ENCODE assay signal across 16 mouse cellular contexts in genomic region chr12:85140036-85140701, GRCm38 (mm10). TPM values are rescaled to one million over a fixed set of nuclear protein-coding genes. Genes with fewer than 3 reads are reported as not detected.
DNase-seq lines count a peak whose midpoint lies in the region; ATAC-seq and TF ChIP-seq lines count a peak whose summit lies in the region.
"Had no signal": no experiment of that assay in that cellular context is flagged by ENCODE, and none has a peak within 500 bp of the region (broad histone marks: within the 10 kb centered on the region; RNA-seq: fewer than 3 reads in every experiment).

No protein-coding gene starts in this region.

- no peaks in the 10 kb centered on the region for H3K9me3 ChIP-seq in heart, embryonic 12.5 days (replicated peaks)
- H3K9me3 ChIP-seq in lung, embryonic 14.5 days (ENCODE audit: low read depth, low read length), result no peaks in the 10 kb centered on the region
- no peaks in the 10 kb centered on the region for H3K9me3 ChIP-seq in lung, postnatal 0 days (ENCODE audit: low read length)
- no peaks in the 10 kb centered on the region for H3K9me3 ChIP-seq in forebrain, embryonic 16.5 days (ENCODE audit: control insufficient read depth, low read length)
- H3K9me3 ChIP-seq: liver, embryonic 13.5 days; neural tube, embryonic 13.5 days had no signal

- DNase-seq in heart, adult 8-10 months (ENCODE audit: low spot score), result no peak
- DNase-seq in lung, embryonic 14.5 days, result no peak
- no peak for DNase-seq in lung, postnatal 0 days (ENCODE audit: low spot score)
- peak; percentile 25 for DNase-seq in c-Kit-positive CD71-positive TER-119-negative erythroid progenitor cells, embryonic 14.5 days (ENCODE audit: low read depth)
- peak; percentile 41 to 65 for DNase-seq in thymus, postnatal 36 days
- DNase-seq in embryo, embryonic 10.5 days (ENCODE audit: low spot score), result no peak
- DNase-seq: adrenal gland, postnatal 14 days; kidney, postnatal 25 days; layer of hippocampus, postnatal 36 days; liver, embryonic 13.5 days; lung, postnatal 4 days had no signal

- TF ChIP-seq EP300 in lung, postnatal 0 days (IDR thresholded peaks at IDR 0.05), result no peak

- no peak overlapping the region for H3K4me3 ChIP-seq in heart, embryonic 12.5 days
- no peak overlapping the region for H3K4me3 ChIP-seq in lung, embryonic 14.5 days (ENCODE audit: low read depth, low read length)
- H3K4me3 ChIP-seq in lung, postnatal 0 days (ENCODE audit: low read depth, low read length), result no peak overlapping the region
- no peak overlapping the region for H3K4me3 ChIP-seq in forebrain, embryonic 16.5 days (replicated peaks; ENCODE audit: low read length)
- H3K4me3 ChIP-seq: heart, adult 2 months; liver, embryonic 13.5 days; neural tube, embryonic 13.5 days had no signal

- 29% methylated on average over 18 of the region's 18 CpGs for WGBS in heart, embryonic 12.5 days
- 35% methylated on average over 18 of the region's 18 CpGs for WGBS in lung, embryonic 14.5 days
- 40% methylated on average over 18 of the region's 18 CpGs for WGBS in lung, postnatal 0 days
- 57% methylated on average over 18 of the region's 18 CpGs for WGBS in forebrain, embryonic 16.5 days

- H3K36me3 ChIP-seq in heart, embryonic 12.5 days, result peaks cover 7% of the 10 kb centered on the region
- H3K36me3 ChIP-seq in lung, embryonic 14.5 days (ENCODE audit: insufficient read depth), result 0 out of 2 replicates have a peak, but pooled peaks cover 2% of the 10 kb centered on the region
- no peaks in the 10 kb centered on the region for H3K36me3 ChIP-seq in lung, postnatal 0 days (ENCODE audit: insufficient read depth, low read length)
- H3K36me3 ChIP-seq in forebrain, embryonic 16.5 days (ENCODE audit: control insufficient read depth, insufficient read depth), result 0 out of 2 replicates have a peak, but pooled peaks cover 3% of the 10 kb centered on the region

- peaks cover 12% of the 10 kb centered on the region for H3K4me1 ChIP-seq in heart, embryonic 12.5 days (replicated peaks)
- H3K4me1 ChIP-seq in lung, embryonic 14.5 days (ENCODE audit: insufficient read depth), result peaks cover 2% of the 10 kb centered on the region; the same call in 1 of the 2 replicates
- H3K4me1 ChIP-seq in lung, postnatal 0 days (ENCODE audit: insufficient read depth, low read depth, low read length), result no peaks in the 10 kb centered on the region; the same call in 1 of the 2 replicates
- no peaks in the 10 kb centered on the region for H3K4me1 ChIP-seq in forebrain, embryonic 16.5 days (replicated peaks; ENCODE audit: control insufficient read depth, insufficient read depth, low read length)
- H3K4me1 ChIP-seq: neural tube, embryonic 13.5 days had no signal

- peak overlapping the region; percentile 23 for H3K4me2 ChIP-seq in heart, embryonic 12.5 days
- H3K4me2 ChIP-seq in lung, embryonic 14.5 days, result 0 out of 2 replicates have a peak overlapping the region, but pooled peaks have one; percentile 23
- H3K4me2 ChIP-seq in lung, postnatal 0 days (replicated peaks; ENCODE audit: low read depth, low read length), result no peak overlapping the region
- H3K4me2 ChIP-seq in forebrain, embryonic 16.5 days (ENCODE audit: low read length), result no peak overlapping the region
- H3K4me2 ChIP-seq: liver, embryonic 13.5 days; neural tube, embryonic 13.5 days had no signal

- TF ChIP-seq CTCF in lung, embryonic 14.5 days (IDR thresholded peaks at IDR 0.05; ENCODE audit: low read depth), result no peak
- TF ChIP-seq CTCF in lung, postnatal 0 days (IDR thresholded peaks at IDR 0.05), result no peak

- no peak for ATAC-seq in heart, embryonic 12.5 days (ENCODE audit: insufficient number of reproducible peaks, low FRiP score)
- ATAC-seq in lung, embryonic 14.5 days (ENCODE audit: insufficient read depth), result no peak
- ATAC-seq in lung, postnatal 0 days, result no peak
- ATAC-seq in forebrain, embryonic 16.5 days, result no peak

- no peak overlapping the region for H3K9ac ChIP-seq in heart, embryonic 12.5 days
- no peak overlapping the region for H3K9ac ChIP-seq in lung, embryonic 14.5 days
- no peak overlapping the region for H3K9ac ChIP-seq in lung, postnatal 0 days (replicated peaks; ENCODE audit: low read depth)
- no peak overlapping the region for H3K9ac ChIP-seq in forebrain, embryonic 16.5 days (replicated peaks; ENCODE audit: low read depth, low read length)
- H3K9ac ChIP-seq: liver, embryonic 13.5 days; neural tube, embryonic 13.5 days had no signal

- peaks cover 33% of the 10 kb centered on the region for H3K27me3 ChIP-seq in heart, embryonic 12.5 days (replicated peaks)
- H3K27me3 ChIP-seq in lung, embryonic 14.5 days (ENCODE audit: insufficient read depth, low read length), result 0 out of 2 replicates have a peak, but pooled peaks cover 4% of the 10 kb centered on the region
- H3K27me3 ChIP-seq in lung, postnatal 0 days (replicated peaks; ENCODE audit: insufficient read depth, low read length), result no peaks in the 10 kb centered on the region
- H3K27me3 ChIP-seq in forebrain, embryonic 16.5 days (replicated peaks; ENCODE audit: control insufficient read depth, insufficient read depth, low read length), result no peaks in the 10 kb centered on the region

- H3K27ac ChIP-seq in heart, embryonic 12.5 days (ENCODE audit: poor library complexity, severe bottlenecking), result no peak overlapping the region
- no peak overlapping the region for H3K27ac ChIP-seq in lung, embryonic 14.5 days (ENCODE audit: low read depth)
- H3K27ac ChIP-seq in lung, postnatal 0 days (ENCODE audit: low read length), result no peak overlapping the region
- H3K27ac ChIP-seq in forebrain, embryonic 16.5 days (ENCODE audit: low read length), result no peak overlapping the region
- H3K27ac ChIP-seq: heart, adult 2 months; liver, embryonic 13.5 days; neural tube, embryonic 13.5 days had no signal

RNA-seq across cellular contexts. Expression of gene Rps6kl1, which starts 10.9 kb away (rescaled TPM):
- 1.2 and 1.6 TPM in 2 replicates for polyA plus RNA-seq in heart, embryonic 12.5 days (2016; fragmentation: Nextera tagmentation; extraction: Ambion mirVana)
- 1 to 10 TPM; 1.7 to 3.5 (median 2.8) TPM for total RNA-seq in heart, adult 8-10 months (2022)
- polyA plus RNA-seq in lung, embryonic 14.5 days (2014; fragmentation: Nextera tagmentation; extraction: Ambion mirVana), result 0.91 and 1.0 TPM in 2 replicates
- polyA plus RNA-seq in lung, postnatal 0 days (2015; fragmentation: Nextera tagmentation; extraction: Ambion mirVana), result 0.82 and 0.83 TPM in 2 replicates
- 23.7 and 30.8 TPM in 2 replicates for polyA plus RNA-seq in forebrain, embryonic 16.5 days (2015; fragmentation: Nextera tagmentation; extraction: Ambion mirVana)
- total RNA-seq: common myeloid progenitor, adult 5-6 weeks had no signal

RNA-seq across cellular contexts. Expression of gene Dlst, which starts 29.5 kb away (rescaled TPM):
- 197 and 203 TPM in 2 replicates for polyA plus RNA-seq in heart, embryonic 12.5 days (2016; fragmentation: Nextera tagmentation; extraction: Ambion mirVana)
- total RNA-seq in heart, adult 8-10 months (2022), result 100 to 1,000 TPM; 715 to 820 (median 788) TPM
- polyA plus RNA-seq in lung, embryonic 14.5 days (2014; fragmentation: Nextera tagmentation; extraction: Ambion mirVana), result 112 and 115 TPM in 2 replicates
- 70.7 and 72.5 TPM in 2 replicates for polyA plus RNA-seq in lung, postnatal 0 days (2015; fragmentation: Nextera tagmentation; extraction: Ambion mirVana)
- 102 and 106 TPM in 2 replicates for polyA plus RNA-seq in forebrain, embryonic 16.5 days (2015; fragmentation: Nextera tagmentation; extraction: Ambion mirVana)

RNA-seq across cellular contexts. Expression of gene Prox2, which starts 29.6 kb away (rescaled TPM):
- polyA plus RNA-seq in heart, embryonic 12.5 days (2016; fragmentation: Nextera tagmentation; extraction: Ambion mirVana), result 1.1 and 2.8 TPM in 2 replicates
- 1 to 10 TPM; 1.1 to 3.0 (median 1.8) TPM for total RNA-seq in heart, adult 8-10 months (2022)
- 3.1 and 4.6 TPM in 2 replicates for polyA plus RNA-seq in lung, embryonic 14.5 days (2014; fragmentation: Nextera tagmentation; extraction: Ambion mirVana)
- polyA plus RNA-seq in lung, postnatal 0 days (2015; fragmentation: Nextera tagmentation; extraction: Ambion mirVana), result 3.7 and 5.6 TPM in 2 replicates
- 1.6 and 2.1 TPM in 2 replicates for polyA plus RNA-seq in forebrain, embryonic 16.5 days (2015; fragmentation: Nextera tagmentation; extraction: Ambion mirVana)

RNA-seq across cellular contexts. Expression of gene Pgf, which starts 37.4 kb away (rescaled TPM):
- 8.3 TPM in 2 replicates for polyA plus RNA-seq in heart, embryonic 12.5 days (2016; fragmentation: Nextera tagmentation; extraction: Ambion mirVana)
- 1 to 10 TPM; 3.7 to 5.1 (median 4.1) TPM for total RNA-seq in heart, adult 8-10 months (2022)
- polyA plus RNA-seq in lung, embryonic 14.5 days (2014; fragmentation: Nextera tagmentation; extraction: Ambion mirVana), result 10.9 and 14.6 TPM in 2 replicates
- 12.7 and 19.0 TPM in 2 replicates for polyA plus RNA-seq in lung, postnatal 0 days (2015; fragmentation: Nextera tagmentation; extraction: Ambion mirVana)
- polyA plus RNA-seq in forebrain, embryonic 16.5 days (2015; fragmentation: Nextera tagmentation; extraction: Ambion mirVana), result 5.5 and 7.2 TPM in 2 replicates
- total RNA-seq: common myeloid progenitor, adult 5-6 weeks had no signal

Comparison
In these comparisons a context has a peak if more than half of its experiments do, and no peak if none do; other contexts are left out.
1. H3K4me2 ChIP-seq: peak in heart, embryonic 12.5 days (single experiment) and lung, embryonic 14.5 days (single experiment); none in lung, postnatal 0 days (single experiment) and forebrain, embryonic 16.5 days (single experiment).
2. DNase-seq: peak in c-Kit-positive CD71-positive TER-119-negative erythroid progenitor cells, embryonic 14.5 days (single experiment) and thymus, postnatal 36 days (2 of 2); none in heart, adult 8-10 months (single experiment), lung, embryonic 14.5 days (single experiment), lung, postnatal 0 days (single experiment) and embryo, embryonic 10.5 days (single experiment).